Mouse (Mus musculus) liver, embryonic 16.5 days (tissue): ENCODE data around the gene Fam166a. TPM values are rescaled to one million over a fixed set of nuclear protein-coding genes. Genes with fewer than 3 reads are reported as not detected.

ENCODE experiments used
- ATAC-seq: fragments of 200-750 bp; cut with Nextera tagmentation; 2 replicates; pipeline ENCODE4 v1.8.0; 2017; ENCODE audit warnings: low read depth, mild to moderate bottlenecking, moderate number of reproducible peaks, moderate library complexity
- H3K27ac ChIP-seq: fragments of 300-500 bp; sonication (generic); 2 replicates; pipeline ENCODE4 v1.5.1; 2014; ENCODE audit warnings: mild to moderate bottlenecking, low read length
- H3K27me3 ChIP-seq: fragments of 300-500 bp; sonication (generic); 2 replicates; pipeline ENCODE4 v1.6.1; 2014; ENCODE audit warnings: low read depth, low read length, mixed read lengths; ENCODE audit not compliant: control insufficient read depth, insufficient read depth
- H3K36me3 ChIP-seq: fragments of 300-500 bp; sonication (generic); 2 replicates; pipeline ENCODE4 v1.6.1; 2014; ENCODE audit warnings: mild to moderate bottlenecking; ENCODE audit not compliant: control insufficient read depth, insufficient read depth
- H3K4me1 ChIP-seq: fragments of 300-500 bp; sonication (generic); 2 replicates; pipeline ENCODE4 v1.6.1; 2014; ENCODE audit warnings: low read depth, low read length, mixed read lengths; ENCODE audit not compliant: control insufficient read depth
- H3K4me2 ChIP-seq: fragments of 300-500 bp; sonication (generic); 2 replicates; pipeline ENCODE4 v1.6.1; 2014; ENCODE audit warnings: low read depth, low read length, mixed read lengths
- H3K4me3 ChIP-seq: fragments of 300-500 bp; sonication (generic); 2 replicates; pipeline ENCODE4 v1.5.1; 2014; ENCODE audit warnings: low read depth, mild to moderate bottlenecking, low read length
- H3K9ac ChIP-seq: fragments of 300-500 bp; sonication (generic); 2 replicates; pipeline ENCODE4 v1.6.1; 2014; ENCODE audit warnings: low read depth, low read length
- H3K9me3 ChIP-seq: fragments of 300-500 bp; sonication (generic); replicated peaks from 2 replicates; pipeline ENCODE4 v1.6.1; 2016; ENCODE audit warnings: low read length; ENCODE audit not compliant: control insufficient read depth
- WGBS: fragments of 180-500 bp; shearing (Covaris S2); extraction: QIAGEN DNeasy Blood & Tissue Kit; methylation state at CpG from one replicate; pipeline ENCODE4 v1.1.7; 2014; ENCODE audit not compliant: insufficient replicate concordance; 5-methylcytosine and 5-hydroxymethylcytosine counted together
- polyA plus RNA-seq: library from polyadenylated mRNA; unstranded; fragments of >200 nt; fragmentation: Nextera tagmentation; extraction: Ambion mirVana; gene quantifications from 2 replicates; pipeline ENCODE4 v1.2.1, GENCODE M21; 2015

Gene Fam166a
- polyA plus RNA-seq, 1 experiment from 2014 or later, result not detected

- Histone ChIP-seq H3K27ac (peak overlapping the region; percentile 66; the same call in 1 of the 2 replicates), H3K27me3 (peaks cover 67% of the 10 kb centered on the region)
- no peak for ATAC-seq
Observed at GRCm38 (mm10) chr2:25181891-25182397, 36.6 kb upstream of the Fam166a start.

GRCm38 (mm10) chr2:25182664-25183063 lies 35.9 kb upstream of the Fam166a start:
- H3K4me1 ChIP-seq, result peaks cover 28% of the 10 kb centered on the region

More at GRCm38 (mm10) chr2:25181891-25182397, 36.6 kb upstream of the Fam166a start:
- Histone ChIP-seq H3K4me3 (peak overlapping the region; percentile 70), H3K9ac (peak overlapping the region; percentile 62), H3K4me1 (peaks cover 28% of the 10 kb centered on the region), H3K4me2 (peak overlapping the region; percentile 97), H3K36me3 (no peaks in the 10 kb centered on the region), H3K9me3 (no peaks in the 10 kb centered on the region)
- 2% methylated on average over 17 of the region's 17 CpGs for WGBS

DNA sequence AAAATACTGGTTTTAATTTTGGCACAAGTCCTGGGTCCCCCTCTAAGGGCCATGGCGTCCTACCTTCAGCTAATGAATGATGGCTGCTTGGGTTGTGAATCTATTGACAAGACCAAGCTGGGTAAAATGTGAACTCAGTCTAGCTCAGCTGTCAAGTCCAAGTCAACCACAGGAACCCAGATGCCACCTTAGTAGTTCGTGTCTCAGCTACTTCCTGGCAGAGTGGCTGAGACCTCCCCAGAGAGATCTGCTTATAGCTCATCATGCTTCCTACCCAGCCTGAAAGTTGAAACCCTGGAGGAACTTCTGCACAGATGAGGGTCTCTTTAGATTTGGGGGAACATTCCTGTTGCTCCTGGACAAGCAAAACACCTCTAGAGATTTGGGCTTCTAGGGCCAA lies 35.2 kb upstream of the Fam166a start:
- Histone ChIP-seq H3K27ac (no peak overlapping the region), H3K36me3 (no peaks in the 10 kb centered on the region), H3K9me3 (no peaks in the 10 kb centered on the region), H3K27me3 (peaks cover 68% of the 10 kb centered on the region), H3K9ac (no peak overlapping the region), H3K4me1 (peaks cover 28% of the 10 kb centered on the region), H3K4me3 (no peak overlapping the region), H3K4me2 (no peak overlapping the region)
- 64% methylated on average over 2 of the region's 2 CpGs for WGBS
- ATAC-seq, result no peak

More at GRCm38 (mm10) chr2:25182664-25183063, 35.9 kb upstream of the Fam166a start:
- Histone ChIP-seq H3K36me3 (no peaks in the 10 kb centered on the region), H3K27ac (no peak overlapping the region), H3K9ac (no peak overlapping the region), H3K9me3 (no peaks in the 10 kb centered on the region), H3K4me2 (peak overlapping the region; percentile 97; the same call in 1 of the 2 replicates), H3K4me3 (peak overlapping the region; percentile 29), H3K27me3 (peaks cover 68% of the 10 kb centered on the region)
- no peak for ATAC-seq
- 23% methylated on average over 6 of the region's 6 CpGs for WGBS

GRCm38 (mm10) chr2:25184496-25184895 lies 34.0 kb upstream of the Fam166a start:
- no peak for ATAC-seq
- no peak overlapping the region for H3K27ac ChIP-seq

DNA sequence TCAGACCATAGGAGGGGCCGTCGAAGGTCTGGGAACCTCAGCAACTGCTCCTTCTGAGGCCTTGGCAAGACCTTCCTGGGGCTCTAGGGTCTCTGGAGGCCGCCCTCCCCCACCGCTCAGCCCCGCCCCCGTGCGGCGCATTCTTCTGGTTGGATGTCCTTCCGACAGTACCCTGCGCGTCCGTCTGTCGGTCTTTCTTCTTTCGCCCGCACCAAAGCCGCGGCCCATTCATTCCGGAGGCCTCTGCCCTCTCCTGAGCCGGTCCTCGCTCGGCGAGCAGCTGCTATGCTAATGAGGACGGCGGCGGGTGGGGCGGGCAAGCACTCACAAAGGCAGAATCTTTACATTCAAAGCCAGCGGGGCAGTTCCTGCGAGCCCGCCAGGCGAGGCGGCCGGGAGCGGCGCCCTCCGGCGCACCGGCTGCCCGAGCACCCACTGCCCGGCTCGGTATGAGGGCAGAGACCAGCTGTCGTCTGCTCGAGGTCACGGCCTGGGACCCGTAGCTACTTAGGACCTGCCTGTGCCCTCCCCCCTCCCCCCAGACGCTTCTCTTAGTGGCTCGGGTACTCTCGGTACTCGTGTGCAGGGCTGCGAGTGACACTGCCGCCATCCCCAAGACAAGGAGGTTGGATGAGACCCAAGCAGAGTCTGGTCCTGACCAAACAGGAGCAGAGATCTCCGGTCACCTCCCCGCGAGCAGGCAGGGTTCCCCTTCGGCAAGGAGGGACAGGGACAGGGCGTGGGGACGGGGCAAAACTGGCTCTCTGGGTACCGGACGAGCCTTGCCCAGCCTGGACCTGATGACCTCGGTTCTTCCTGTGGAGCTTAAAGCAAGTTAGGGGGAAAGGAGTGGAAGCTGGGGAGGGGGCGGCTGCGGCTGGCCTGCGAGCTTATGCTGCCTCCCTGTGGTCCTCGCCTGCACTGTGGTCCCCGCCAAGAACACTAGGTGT lies 32.6 kb upstream of the Fam166a start:
- Histone ChIP-seq H3K36me3 (no peaks in the 10 kb centered on the region), H3K27me3 (peaks cover 56% of the 10 kb centered on the region), H3K4me2 (peak overlapping the region; percentile 83), H3K4me3 (peak overlapping the region; percentile 56), H3K9ac (peak overlapping the region; percentile 56), H3K9me3 (no peaks in the 10 kb centered on the region), H3K4me1 (peaks cover 21% of the 10 kb centered on the region), H3K27ac (no peak overlapping the region)
- ATAC-seq, result peak; percentile 35; the same call in 1 of the 2 replicates
- WGBS, result 2% methylated on average over 64 of the region's 64 CpGs

More at GRCm38 (mm10) chr2:25184496-25184895, 34.0 kb upstream of the Fam166a start:
- Histone ChIP-seq H3K9ac (no peak overlapping the region), H3K4me2 (no peak overlapping the region), H3K36me3 (no peaks in the 10 kb centered on the region), H3K9me3 (no peaks in the 10 kb centered on the region), H3K4me3 (no peak overlapping the region), H3K27me3 (peaks cover 64% of the 10 kb centered on the region), H3K4me1 (peaks cover 28% of the 10 kb centered on the region)
- 85% methylated on average over 7 of the region's 7 CpGs for WGBS

- Histone ChIP-seq H3K9ac (no peak overlapping the region), H3K27ac (no peak overlapping the region), H3K4me2 (peak overlapping the region; percentile 83; the same call in 1 of the 2 replicates), H3K4me3 (no peak overlapping the region), H3K9me3 (no peaks in the 10 kb centered on the region), H3K4me1 (peaks cover 15% of the 10 kb centered on the region), H3K27me3 (peaks cover 50% of the 10 kb centered on the region), H3K36me3 (no peaks in the 10 kb centered on the region)
- 33% methylated on average over 5 of the region's 5 CpGs for WGBS
- ATAC-seq, result no peak
Observed at GRCm38 (mm10) chr2:25186575-25186930, 32.0 kb upstream of the Fam166a start.

- Histone ChIP-seq H3K4me3 (no peak overlapping the region), H3K27ac (no peak overlapping the region), H3K4me1 (peaks cover 6% of the 10 kb centered on the region), H3K4me2 (no peak overlapping the region), H3K9ac (no peak overlapping the region), H3K9me3 (no peaks in the 10 kb centered on the region), H3K36me3 (no peaks in the 10 kb centered on the region), H3K27me3 (peaks cover 38% of the 10 kb centered on the region)
- WGBS, result 70% methylated on average over 6 of the region's 6 CpGs
- ATAC-seq, result no peak
Observed at GRCm38 (mm10) chr2:25187841-25188240, 30.7 kb upstream of the Fam166a start.

DNA sequence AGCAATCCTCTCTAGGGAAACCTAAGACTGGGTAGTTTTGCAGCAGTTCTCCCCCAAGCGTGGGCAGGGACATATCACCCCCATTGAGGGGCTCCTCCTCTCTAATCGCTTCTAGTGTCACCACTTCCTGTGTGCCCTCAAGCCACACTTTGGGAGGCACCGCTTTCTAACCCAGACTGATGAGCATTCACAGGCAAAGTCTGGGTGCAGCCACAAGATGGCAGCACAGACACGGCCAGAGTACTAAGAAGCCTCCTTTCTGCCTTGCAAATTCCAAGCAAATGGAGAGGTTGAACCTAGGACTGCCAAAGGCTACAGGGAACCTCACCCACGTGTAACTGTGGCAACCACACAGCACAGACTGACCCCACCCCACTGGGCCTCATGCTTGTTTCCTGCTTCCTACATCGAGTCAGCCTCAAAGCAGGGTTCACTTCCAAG lies 25.2 kb upstream of the Fam166a start:
- Histone ChIP-seq H3K27ac (no peak overlapping the region; the same call in 1 of the 2 replicates), H3K9ac (no peak overlapping the region), H3K4me1 (peaks cover 40% of the 10 kb centered on the region), H3K4me2 (peak overlapping the region; percentile 71; the same call in 1 of the 2 replicates), H3K27me3 (no peaks in the 10 kb centered on the region), H3K4me3 (no peak overlapping the region), H3K9me3 (no peaks in the 10 kb centered on the region), H3K36me3 (peaks cover under 1% of the 10 kb centered on the region; the same call in 1 of the 2 replicates)
- WGBS, result 1% methylated on average over 6 of the region's 6 CpGs
- ATAC-seq, result peak; percentile 24
